Mouse (Mus musculus) heart, postnatal 0 days (tissue): ENCODE measurements around the gene Sox13. TPM values are rescaled to one million over a fixed set of nuclear protein-coding genes. Genes with fewer than 3 reads are reported as not detected.

ENCODE experiments used
- ATAC-seq: fragments of 200-750 bp; cut with Nextera tagmentation; 2 replicates; pipeline ENCODE4 v1.8.0; 2017; ENCODE audit warnings: low read depth, moderate number of reproducible peaks, moderate library complexity; ENCODE audit not compliant: insufficient read depth
- DNase-seq: peaks from one replicate; pipeline ENCODE4 v3.0.0-alpha.2; 2016; ENCODE audit warnings: low spot score
- H3K27ac ChIP-seq: fragments of 300-500 bp; sonication (generic); 2 replicates; pipeline ENCODE4 v1.5.1; 2014; ENCODE audit warnings: low read depth, mild to moderate bottlenecking
- H3K27me3 ChIP-seq: fragments of 300-500 bp; sonication (generic); 2 replicates; pipeline ENCODE4 v1.6.1; 2014; ENCODE audit warnings: low read length, mixed read lengths; ENCODE audit not compliant: control insufficient read depth, insufficient read depth
- H3K36me3 ChIP-seq: fragments of 300-500 bp; sonication (generic); replicated peaks from 2 replicates; pipeline ENCODE4 v1.6.1; 2014; ENCODE audit warnings: low read length, mixed read lengths; ENCODE audit not compliant: control insufficient read depth, insufficient read depth
- H3K4me1 ChIP-seq: fragments of 300-500 bp; sonication (generic); 2 replicates; pipeline ENCODE4 v1.6.1; 2014; ENCODE audit warnings: antibody characterized with exemption; ENCODE audit not compliant: control insufficient read depth, insufficient read depth
- H3K4me2 ChIP-seq: fragments of 300-500 bp; sonication (generic); 2 replicates; pipeline ENCODE4 v1.6.1; 2014; ENCODE audit warnings: low read depth, mild to moderate bottlenecking, low read length, moderate library complexity
- H3K4me3 ChIP-seq: fragments of 300-500 bp; sonication (generic); 2 replicates; pipeline ENCODE4 v1.5.1; 2014; ENCODE audit warnings: low read depth, low read length
- H3K9ac ChIP-seq: fragments of 300-500 bp; sonication (generic); replicated peaks from 2 replicates; pipeline ENCODE4 v1.6.1; 2014; ENCODE audit warnings: low read depth, low read length, mixed read lengths
- H3K9me3 ChIP-seq: fragments of 300-500 bp; sonication (generic); replicated peaks from 2 replicates; pipeline ENCODE4 v1.6.1; 2016; ENCODE audit warnings: low read length; ENCODE audit not compliant: control insufficient read depth
- CTCF ChIP-seq: IDR thresholded peaks from 2 replicates; pipeline ENCODE4 v1.5.1; 2016; ENCODE audit warnings: antibody characterized with exemption, control low read depth, low read depth
- EP300 ChIP-seq: IDR thresholded peaks from 2 replicates; pipeline ENCODE4 v1.6.1; 2016; ENCODE audit warnings: antibody characterized with exemption, low read depth
- WGBS: fragments of 180-500 bp; shearing (Covaris S2); extraction: QIAGEN DNeasy Blood & Tissue Kit; methylation state at CpG from one replicate; pipeline ENCODE4 v1.1.7; 2014; 5-methylcytosine and 5-hydroxymethylcytosine counted together
- polyA plus RNA-seq: library from polyadenylated mRNA; unstranded; fragments of >200 nt; fragmentation: Nextera tagmentation; extraction: Ambion mirVana; gene quantifications from 2 replicates; pipeline ENCODE4 v1.2.1, GENCODE M21; 2015
- total RNA-seq: library from RNA; depleted of rRNA; stranded (reverse); fragments of >200 nt; gene quantifications from 2 replicates; pipeline ENCODE4 v1.2.3, GENCODE M21; 2014; ENCODE audit warnings: low replicate concordance

Gene Sox13
- total and polyA plus RNA-seq, 2 experiments from 2014 or later: 3.3 to 8.5 TPM

GRCm38 (mm10) chr1:133362103-133362502 lies 62.1 kb downstream of the Sox13 start:
- Histone ChIP-seq H3K4me1 (peaks cover 18% of the 10 kb centered on the region), H3K27ac (no peak overlapping the region), H3K9ac (no peak overlapping the region), H3K27me3 (peaks cover 31% of the 10 kb centered on the region), H3K4me2 (no peak overlapping the region), H3K9me3 (no peaks in the 10 kb centered on the region), H3K36me3 (no peaks in the 10 kb centered on the region), H3K4me3 (no peak overlapping the region)
- TF ChIP-seq CTCF: no peak
- no peak for TF ChIP-seq EP300
- DNase-seq (no peak), ATAC-seq (no peak)
- WGBS: 92% methylated on average over 5 of the region's 5 CpGs

- Histone ChIP-seq H3K27me3 (peaks cover 31% of the 10 kb centered on the region), H3K27ac (no peak overlapping the region), H3K9ac (no peak overlapping the region), H3K4me2 (no peak overlapping the region), H3K9me3 (no peaks in the 10 kb centered on the region), H3K36me3 (no peaks in the 10 kb centered on the region), H3K4me1 (peaks cover 18% of the 10 kb centered on the region), H3K4me3 (no peak overlapping the region)
- DNase-seq (no peak), ATAC-seq (no peak)
- TF ChIP-seq EP300: no peak
- no peak for TF ChIP-seq CTCF
- WGBS: 89% methylated on average over 6 of the region's 6 CpGs
Observed at GRCm38 (mm10) chr1:133361006-133361405, 63.2 kb downstream of the Sox13 start.

- ATAC-seq: no peak
- Histone ChIP-seq H3K9ac (no peak overlapping the region), H3K27me3 (peaks cover 21% of the 10 kb centered on the region; the same call in 1 of the 2 replicates), H3K4me2 (no peak overlapping the region), H3K9me3 (no peaks in the 10 kb centered on the region), H3K4me3 (no peak overlapping the region), H3K27ac (no peak overlapping the region), H3K4me1 (no peaks in the 10 kb centered on the region), H3K36me3 (no peaks in the 10 kb centered on the region)
- TF ChIP-seq EP300 (no peak), CTCF (no peak)
- 72% methylated on average over 8 of the region's 8 CpGs for WGBS
- DNase-seq: no peak
Observed at GRCm38 (mm10) chr1:133356330-133356729, 67.8 kb downstream of the Sox13 start.

- DNase-seq (no peak), ATAC-seq (no peak)
- no peak overlapping the region for H3K27ac ChIP-seq
- TF ChIP-seq CTCF (no peak), EP300 (no peak)
- H3K9ac ChIP-seq: no peak overlapping the region
- 40% methylated on average over 15 of the region's 15 CpGs for WGBS
- H3K9me3 ChIP-seq: no peaks in the 10 kb centered on the region
- no peaks in the 10 kb centered on the region for H3K4me1 ChIP-seq
- H3K4me2 ChIP-seq: no peak overlapping the region
- H3K36me3 ChIP-seq: no peaks in the 10 kb centered on the region
- no peak overlapping the region for H3K4me3 ChIP-seq
- H3K27me3 ChIP-seq: peaks cover 21% of the 10 kb centered on the region; the same call in 1 of the 2 replicates
Observed at GRCm38 (mm10) chr1:133355912-133356311, 68.3 kb downstream of the Sox13 start.

- Histone ChIP-seq H3K4me1 (no peaks in the 10 kb centered on the region), H3K4me2 (no peak overlapping the region), H3K36me3 (no peaks in the 10 kb centered on the region), H3K4me3 (no peak overlapping the region), H3K27me3 (peaks cover 21% of the 10 kb centered on the region; the same call in 1 of the 2 replicates), H3K27ac (no peak overlapping the region), H3K9me3 (no peaks in the 10 kb centered on the region), H3K9ac (no peak overlapping the region)
- TF ChIP-seq EP300 (no peak), CTCF (no peak)
- ATAC-seq (no peak), DNase-seq (no peak)
- WGBS: 55% methylated on average over 5 of the region's 5 CpGs
Observed at GRCm38 (mm10) chr1:133355469-133355868, 68.7 kb downstream of the Sox13 start.

- no peak overlapping the region for H3K9ac ChIP-seq
- H3K9me3 ChIP-seq: no peaks in the 10 kb centered on the region
- H3K36me3 ChIP-seq: no peaks in the 10 kb centered on the region
- H3K27me3 ChIP-seq: peaks cover 18% of the 10 kb centered on the region; the same call in 1 of the 2 replicates
- TF ChIP-seq EP300 (no peak), CTCF (peak; percentile 97)
- no peak overlapping the region for H3K27ac ChIP-seq
- DNase-seq: peak; percentile 26
- H3K4me2 ChIP-seq: no peak overlapping the region
- 42% methylated on average over 12 of the region's 12 CpGs for WGBS
- no peaks in the 10 kb centered on the region for H3K4me1 ChIP-seq
- peak; percentile 64; the same call in 1 of the 2 replicates for ATAC-seq
- H3K4me3 ChIP-seq: no peak overlapping the region
Observed at GRCm38 (mm10) chr1:133353371-133353809, 70.8 kb downstream of the Sox13 start.
